Mouse (Mus musculus) A20 (cell line): ENCODE measurements at regions not wholly inside any gene's neighbourhood (a gene's known extent, or its start where the extent isn't known, plus 50 kb on each side); places are given as distances from the start of the nearest gene placed in this dataset.
"Not testable (repeated sequence)": the region's sequence is repeated elsewhere in the genome, so short reads cannot be mapped to it uniquely, and the experiment has no call there.

ENCODE experiments used
- DNase-seq: peaks from one replicate; pipeline ENCODE4 v3.0.0-alpha.2; 2011; ENCODE audit warnings: low read depth, low spot score

DNA sequence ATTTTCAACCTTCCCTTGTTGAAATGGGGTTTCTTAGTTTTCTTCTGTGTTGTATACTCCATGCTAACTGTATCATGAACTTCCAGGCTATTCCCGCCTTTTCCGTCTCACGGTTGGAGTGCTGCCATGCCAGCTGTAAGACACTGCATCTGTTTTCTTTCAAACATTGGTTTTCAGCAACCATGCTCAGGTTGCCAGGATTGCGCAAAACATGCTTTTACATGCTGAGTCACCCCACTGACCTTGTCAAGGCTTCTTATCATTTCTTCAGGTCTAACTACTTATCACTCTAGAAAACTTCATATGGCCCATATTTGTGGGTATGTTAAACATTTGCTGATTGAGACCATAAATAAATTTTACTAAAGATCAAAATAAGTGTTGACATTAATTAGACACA lies 551.2 kb downstream of the Tlr4 start:
- no peak for DNase-seq

DNA sequence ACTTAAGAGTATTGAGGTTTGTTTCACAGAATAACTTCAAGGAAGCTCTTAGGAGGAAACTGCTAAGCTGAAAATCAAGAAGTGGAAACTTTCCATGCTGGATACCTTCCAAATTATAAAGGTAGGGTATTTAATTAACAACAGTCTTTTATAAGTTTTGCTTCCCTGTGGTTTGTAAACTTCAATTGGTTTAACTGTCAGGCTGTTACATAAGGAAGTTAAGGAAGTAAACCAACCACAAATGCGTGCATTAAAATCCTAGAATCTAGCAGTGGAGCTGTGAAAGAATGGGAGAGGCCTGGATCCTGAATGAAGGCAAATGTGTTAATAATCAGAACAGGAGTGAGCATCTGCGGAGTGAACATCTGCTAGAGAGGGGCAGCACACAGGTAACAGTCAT lies 560.5 kb downstream of the Tlr4 start:
- DNase-seq = no peak

DNA sequence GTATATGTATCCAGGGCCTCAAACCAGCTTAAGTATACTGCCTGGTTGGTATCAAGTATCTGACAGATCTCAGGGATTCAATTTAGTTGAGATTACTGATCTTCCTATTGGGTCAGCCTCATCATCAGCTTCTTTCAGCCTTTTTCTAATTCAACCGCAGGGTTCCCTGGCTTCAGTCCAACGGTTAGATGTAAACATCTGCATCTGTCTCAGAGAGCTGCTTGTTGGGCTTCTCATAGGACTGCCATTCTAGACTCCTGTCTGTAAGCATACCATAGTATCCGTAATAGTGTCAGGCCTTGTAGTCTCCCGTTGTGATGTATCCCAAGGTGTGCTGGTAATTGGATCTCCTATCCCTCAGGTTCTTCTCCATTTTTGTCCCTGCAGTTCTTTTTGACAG lies 575.6 kb downstream of the Tlr4 start:
- DNase-seq = no peak

DNA sequence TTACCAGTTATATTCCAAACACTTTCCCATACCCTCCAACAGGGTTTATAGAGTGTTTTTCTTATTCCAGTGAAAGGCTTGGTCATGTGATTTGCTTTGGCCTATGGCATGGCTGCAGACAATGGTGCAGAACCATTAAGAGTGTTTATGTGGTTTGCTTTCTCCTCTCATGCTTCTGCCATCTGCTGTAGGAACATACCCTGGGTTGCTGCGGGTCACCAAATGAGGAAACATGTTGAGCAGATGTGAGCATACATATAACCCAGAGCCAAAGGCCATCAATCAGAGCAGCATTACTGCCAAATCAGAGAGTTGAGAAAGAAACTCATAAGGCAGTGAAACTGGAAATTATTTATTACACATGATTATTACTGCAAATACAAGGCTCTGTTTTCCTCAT lies 596.7 kb downstream of the Tlr4 start:
- DNase-seq = no peak

DNA sequence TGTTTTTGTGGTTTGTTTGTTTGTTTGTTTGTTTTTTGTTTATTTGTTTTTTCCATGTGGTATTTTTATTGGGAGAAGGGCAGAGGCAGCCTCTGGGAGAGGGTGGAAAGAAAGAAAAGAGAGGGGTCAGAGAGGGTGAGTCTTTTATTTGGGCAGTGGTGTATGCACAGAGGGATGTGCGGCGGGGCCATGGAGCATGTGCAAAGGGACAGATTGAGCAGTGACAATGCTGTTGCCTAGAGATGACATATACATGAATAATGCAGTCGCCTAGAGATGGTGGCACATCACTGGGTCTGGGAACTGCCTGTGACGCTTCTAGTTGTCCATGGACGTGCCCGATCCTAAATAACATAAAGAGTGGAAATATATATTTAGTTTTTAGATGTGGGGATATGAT lies 598.3 kb downstream of the Tlr4 start:
- no peak for DNase-seq

DNA sequence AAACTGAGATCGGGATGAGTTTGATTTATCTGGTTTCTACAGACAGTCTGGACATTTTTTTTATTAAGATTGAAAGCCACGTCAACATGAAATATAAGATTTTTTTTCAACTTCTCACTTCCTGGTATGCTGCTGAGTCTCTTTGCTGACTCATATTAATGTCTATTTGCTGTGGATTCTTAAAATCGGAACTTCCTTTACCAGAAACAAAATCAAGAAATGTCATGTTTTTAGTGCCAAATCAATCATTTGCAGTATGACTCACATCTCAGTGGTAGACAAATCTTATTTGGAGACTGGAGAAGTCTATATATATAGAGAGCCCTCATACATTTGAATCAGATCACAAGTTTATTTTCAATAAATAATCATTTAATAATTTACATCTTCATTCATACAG lies 620.5 kb downstream of the Tlr4 start:
- peak; percentile 9 for DNase-seq

DNA sequence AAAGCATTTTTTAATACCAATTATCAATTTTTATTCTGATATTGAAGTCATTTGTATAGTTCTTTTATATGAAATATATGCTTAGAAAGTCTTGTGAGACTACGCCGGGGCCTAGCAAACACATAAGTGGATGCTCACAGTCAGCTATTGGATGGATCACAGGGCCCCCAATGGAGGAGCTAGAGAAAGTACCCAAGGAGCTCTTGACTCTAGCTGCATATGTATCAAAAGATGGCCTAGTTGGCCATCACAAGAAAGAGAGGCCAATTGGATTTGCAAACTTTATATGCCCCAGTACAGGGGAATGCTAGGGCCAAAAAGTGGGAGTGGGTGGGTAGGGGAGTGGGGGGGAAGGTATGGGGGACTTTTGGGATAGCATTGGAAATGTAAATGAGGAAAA lies 632.5 kb downstream of the Tlr4 start:
- DNase-seq = not testable (repeated sequence)

DNA sequence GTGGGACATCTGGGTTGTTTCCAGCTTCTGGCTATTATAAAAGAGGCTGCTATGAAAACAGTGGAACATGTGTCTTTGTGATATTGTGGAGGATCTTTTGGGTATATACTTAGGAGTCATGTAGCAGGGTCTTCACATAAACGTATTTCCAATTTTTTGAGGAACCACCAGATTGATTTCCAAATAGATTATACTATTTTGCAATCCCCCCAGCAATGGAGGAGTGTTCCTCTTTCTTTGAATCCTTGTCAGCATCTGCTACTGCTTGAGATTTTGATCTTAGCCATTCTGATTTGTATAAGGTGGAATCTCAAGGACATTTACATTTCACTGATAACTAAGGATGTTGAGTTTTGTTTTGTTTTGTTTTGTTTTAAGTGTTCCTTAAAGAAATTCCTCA lies 645.6 kb downstream of the Tlr4 start:
- no peak for DNase-seq

DNA sequence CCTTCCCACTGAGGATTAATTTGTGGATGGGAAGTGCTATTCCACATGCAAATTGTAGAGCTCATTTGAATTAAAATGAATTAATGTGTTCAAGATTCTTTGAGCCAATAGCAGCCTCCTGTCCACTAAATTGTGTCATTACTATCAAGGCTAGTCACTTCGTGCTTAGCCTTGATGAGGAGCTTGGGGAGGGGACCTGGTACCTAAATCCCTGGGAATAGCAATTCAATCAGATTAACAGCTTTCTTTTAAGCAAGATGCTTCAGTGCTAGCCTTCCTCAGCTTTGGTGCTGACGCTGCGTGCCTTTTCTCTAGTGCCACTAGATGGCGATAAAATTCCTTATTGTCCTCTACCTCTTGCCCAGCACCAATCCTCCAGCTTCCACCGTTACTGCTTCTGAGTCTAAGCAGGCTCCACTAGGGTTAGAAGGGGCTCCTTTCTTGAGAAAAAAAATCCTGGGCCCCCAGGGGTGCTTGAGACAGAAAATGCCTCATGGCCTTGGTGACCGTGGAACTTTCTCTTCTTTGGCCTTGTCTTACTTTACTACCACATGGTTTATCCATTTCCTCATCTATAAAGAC lies 650.0 kb downstream of the Tlr4 start:
- DNase-seq = peak; percentile 48

DNA sequence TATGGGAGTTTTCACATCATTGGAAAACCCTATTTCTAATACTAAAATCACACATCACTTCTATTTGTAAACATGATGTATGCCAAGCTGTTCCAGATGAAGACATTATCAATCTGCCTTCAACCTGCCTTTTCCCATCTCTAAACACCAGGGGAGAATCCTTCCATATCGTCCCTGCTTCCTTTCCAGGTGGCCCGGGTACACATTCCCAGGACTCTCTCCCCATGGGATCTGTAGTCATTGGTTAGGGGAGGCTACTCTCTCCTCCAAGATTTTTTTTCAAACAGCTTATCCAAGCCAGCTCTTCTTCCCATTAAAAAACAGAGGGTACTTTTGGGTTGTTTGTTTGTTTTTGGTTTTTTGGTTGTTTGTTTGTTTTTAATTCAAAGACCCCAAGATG lies 650.7 kb downstream of the Tlr4 start:
- DNase-seq = no peak

DNA sequence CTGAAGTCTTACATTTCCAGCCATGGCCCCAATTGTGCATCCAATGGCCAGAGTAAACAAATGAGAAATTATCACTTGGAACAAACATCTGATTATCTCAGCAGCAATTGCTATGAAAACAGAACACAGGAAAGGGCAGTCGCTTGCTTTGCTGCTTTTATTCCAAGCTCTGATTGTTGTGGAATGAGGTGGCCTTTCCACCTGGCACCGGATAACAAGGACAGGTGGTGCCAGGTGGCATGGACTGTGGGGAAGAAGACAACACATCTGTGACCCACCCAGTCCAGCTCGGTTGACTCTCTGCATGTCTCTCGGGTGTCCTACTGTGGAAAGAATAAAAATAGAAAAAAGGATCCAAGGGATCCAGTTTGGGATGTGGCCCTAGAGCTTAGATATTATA lies 694.9 kb downstream of the Tlr4 start:
- no peak for DNase-seq

DNA sequence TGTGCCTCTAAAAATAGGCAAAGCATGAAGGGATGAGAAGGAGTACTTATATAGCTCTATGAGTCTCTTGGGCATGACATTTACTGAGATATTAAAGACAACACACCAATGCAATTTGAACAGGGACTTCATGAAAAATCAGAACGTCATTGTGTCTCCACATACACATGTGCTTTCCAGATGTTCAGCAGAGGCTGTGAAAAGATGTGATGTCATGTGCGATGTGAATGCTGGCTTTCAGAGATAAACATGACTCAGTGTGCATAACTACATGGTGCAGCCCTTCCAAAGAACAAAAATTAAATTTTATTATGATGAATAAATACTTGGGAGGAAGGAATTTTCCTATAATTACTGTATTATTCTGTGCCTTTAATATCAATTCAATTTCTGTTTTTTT lies 695.8 kb downstream of the Tlr4 start:
- DNase-seq = no peak

DNA sequence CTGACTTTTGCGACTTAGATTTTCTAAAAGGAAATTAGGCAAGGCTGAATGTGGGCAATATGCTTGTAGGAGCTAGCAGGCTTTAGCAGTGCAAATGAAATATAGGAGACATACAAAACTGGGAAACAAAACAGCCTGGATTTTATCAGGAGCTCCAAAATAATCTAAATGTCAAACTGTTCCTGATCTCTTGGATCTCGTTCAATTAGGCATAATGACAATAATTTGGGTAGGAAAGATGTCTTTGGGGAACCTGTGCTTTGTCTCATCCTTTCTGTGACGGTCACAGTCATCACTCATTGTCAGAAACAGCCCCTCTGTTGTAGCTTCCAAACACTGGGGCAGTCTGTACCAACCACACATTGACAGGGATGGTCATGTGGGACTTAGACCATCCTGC lies 702.2 kb downstream of the Tlr4 start:
- no peak for DNase-seq

DNA sequence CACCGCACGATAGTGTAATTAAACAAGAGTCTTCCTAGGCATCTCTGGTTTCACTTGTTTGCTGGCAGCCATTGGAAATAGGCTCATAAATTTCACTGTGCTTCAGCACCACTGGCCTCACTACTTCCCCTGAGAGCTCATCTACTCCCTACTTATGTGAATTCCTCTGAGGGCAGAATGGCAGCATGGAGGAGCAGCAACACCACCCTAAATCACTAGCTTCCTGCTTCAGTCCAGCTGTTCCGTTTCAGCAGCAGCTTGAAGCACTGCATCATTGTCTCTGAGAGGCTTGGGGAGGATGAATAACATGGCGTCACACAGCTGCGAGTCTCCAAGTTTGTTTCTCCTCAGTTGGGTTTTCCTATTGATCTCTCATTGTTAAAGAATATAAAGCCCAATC lies 712.1 kb downstream of the Tlr4 start:
- no peak for DNase-seq

DNA sequence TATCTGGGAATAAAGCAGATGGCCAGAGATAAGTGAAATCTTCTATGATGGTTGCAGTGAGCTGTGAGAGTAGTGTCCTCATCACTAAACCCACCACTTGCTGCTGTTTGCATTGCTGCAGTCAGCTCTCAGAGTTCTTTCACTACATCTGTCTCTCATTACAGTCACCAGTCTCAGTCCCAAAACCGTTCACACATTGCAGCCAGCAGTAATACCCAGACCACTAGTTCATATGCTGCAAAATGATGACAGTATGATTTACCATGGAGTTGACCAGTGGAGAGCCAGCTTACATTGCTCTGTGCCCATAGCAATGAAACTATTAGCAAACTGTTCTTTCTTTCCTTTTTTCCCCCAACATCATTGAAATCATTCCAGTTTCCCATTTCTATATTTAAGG lies 718.6 kb downstream of the Tlr4 start:
- no peak for DNase-seq

DNA sequence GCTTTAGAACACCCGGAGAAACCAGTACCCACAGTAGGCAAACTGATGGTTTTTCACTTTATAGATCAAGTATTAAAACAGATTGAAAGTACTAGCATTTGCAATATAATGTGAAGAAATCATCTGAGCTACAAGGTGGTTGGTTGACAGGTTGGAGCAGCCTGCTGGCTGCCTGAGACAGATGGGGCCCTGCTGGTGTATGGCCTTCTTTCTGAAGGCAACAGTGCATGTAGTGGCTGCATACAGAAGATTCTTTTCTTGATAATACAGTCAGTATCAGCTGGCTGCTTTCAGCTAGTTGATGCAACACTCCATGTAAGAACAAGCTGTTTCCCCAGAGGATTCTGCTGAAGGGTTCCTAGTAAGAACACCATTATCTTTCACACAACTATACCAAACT lies 720.6 kb downstream of the Tlr4 start:
- no peak for DNase-seq

DNA sequence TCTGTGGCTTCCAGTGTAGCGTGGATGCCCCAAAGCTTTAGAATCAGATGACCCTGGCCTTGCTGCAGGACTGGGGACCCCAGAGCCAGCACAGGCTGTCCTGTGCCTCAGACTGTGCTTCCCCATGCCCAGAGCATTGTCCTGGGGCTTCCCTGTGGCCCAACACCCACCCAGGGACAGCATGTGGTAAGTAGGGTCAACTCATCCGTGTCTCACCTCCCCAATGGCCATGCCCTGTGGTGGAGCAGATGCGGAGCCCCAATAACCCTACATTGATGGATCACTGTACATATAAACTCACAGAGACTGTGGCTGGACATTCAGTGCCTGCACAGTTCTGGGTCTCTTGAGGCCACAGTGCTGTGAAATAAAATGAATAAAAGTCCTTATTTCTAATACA lies 726.1 kb downstream of the Tlr4 start:
- no peak for DNase-seq

DNA sequence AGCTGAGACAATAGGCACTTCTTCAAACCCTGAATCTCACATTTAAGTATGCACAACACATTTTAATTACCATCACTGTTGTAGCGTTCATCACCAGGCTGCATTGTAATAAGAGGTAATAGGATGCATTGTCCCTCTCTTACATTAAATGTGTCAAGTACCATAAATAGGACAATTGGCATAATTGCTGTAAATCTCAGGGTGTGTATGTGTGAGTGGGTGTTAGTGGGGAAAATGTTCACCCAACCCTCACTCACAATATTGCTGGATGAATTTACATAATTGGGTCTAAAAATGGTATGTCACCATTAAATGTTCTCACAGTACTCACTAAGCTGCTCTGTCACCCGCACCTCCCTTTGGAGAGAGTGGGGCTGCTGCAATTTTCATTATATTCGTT lies 747.4 kb downstream of the Tlr4 start:
- DNase-seq = no peak

DNA sequence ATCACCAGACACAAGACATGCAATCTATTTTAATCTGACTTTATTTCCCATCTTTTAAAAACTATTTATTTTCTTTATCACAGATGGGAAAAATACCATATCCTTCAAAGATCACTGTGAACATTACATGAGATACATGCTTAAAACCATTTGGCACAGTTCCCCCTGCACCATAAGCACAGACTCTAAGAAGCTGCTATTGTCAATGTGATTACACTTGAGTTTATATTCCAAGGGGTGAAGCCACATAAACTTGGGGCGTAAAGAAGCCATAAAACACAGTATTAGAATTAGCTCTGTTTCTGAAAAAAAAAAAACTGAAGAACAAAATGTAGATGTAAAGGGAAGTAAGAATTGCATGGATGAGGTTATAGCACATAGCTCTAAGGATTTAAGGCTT lies 762.1 kb downstream of the Tlr4 start:
- DNase-seq = no peak

DNA sequence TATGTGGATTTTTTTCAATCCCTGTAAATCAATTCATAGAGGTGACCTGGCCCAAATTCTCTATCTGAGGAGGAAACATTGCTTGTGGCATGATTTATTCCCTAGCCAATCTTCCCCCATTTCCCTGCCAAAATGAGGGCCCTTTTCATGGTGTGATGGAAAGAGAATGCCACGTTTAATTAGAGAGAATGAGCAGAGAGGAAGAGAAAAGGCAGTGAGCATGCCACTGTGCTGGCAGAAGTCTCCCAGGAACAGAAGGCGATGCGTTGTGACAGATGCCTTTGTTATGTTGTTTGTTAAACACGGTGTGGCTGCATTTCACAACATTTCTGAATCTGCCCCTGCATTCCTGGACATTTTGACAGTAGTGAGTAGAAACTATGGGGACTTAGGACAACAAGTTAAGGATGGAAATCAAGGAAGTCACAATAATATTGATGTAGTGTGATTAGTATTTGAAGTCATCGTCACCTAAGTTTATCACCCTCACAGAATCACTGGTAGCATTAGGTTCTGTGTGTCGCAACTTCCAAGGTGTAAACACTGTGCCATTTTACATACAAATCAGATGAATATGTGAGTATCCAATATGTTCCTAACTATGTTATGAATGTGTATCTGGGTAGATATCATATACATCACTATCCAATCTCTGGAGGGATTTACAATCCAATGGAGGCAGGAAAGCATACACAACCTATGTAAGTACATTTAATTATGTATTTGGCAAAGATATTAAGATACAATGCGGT lies 762.8 kb downstream of the Tlr4 start:
- DNase-seq = no peak

DNA sequence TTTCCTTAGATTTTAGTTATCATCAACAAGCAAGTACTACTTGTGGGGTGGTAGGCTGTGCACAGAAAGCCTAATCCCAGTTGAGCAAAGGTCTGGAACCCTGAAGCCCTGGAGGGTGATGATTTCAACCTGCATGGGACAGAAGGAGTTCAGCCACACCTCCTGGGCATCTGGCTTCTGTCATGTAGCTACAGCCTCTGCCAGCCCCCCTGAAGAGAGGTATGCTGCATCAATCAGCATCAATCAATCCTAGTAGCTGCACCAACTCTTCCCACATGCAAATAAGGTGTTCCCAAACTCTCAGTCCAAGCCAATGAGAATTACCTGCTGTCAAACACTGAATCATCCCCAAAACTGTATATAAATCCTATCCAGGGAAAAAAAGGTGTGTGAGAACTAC lies 779.8 kb downstream of the Tlr4 start:
- DNase-seq = no peak

DNA sequence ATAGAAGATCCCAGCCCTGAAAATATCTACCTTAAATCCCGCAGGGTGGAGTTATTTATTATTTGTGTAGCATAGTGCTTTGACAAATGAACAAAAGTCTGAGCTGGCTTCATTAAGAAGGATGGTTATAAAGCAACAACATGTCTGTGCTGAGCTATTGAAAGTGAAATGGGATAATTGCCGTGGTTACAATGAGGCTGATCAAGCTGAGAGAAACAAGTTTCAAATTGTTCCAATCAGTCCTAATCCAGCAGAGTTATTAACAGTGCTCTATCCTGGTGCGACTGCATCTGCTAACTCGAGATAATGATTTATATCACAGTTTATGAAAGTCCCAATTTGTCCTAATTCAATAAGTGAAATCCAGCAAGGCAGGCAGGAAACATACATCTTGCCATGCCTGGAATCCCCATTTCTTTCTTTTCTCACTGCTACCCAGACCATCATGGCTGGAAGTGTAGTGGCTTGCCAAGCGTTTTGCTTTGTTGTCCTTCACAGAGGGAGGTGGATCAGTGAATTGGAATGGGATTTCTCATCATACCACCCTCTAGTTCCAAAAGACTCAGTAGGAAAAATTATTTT lies 787.2 kb downstream of the Tlr4 start:
- DNase-seq = no peak

DNA sequence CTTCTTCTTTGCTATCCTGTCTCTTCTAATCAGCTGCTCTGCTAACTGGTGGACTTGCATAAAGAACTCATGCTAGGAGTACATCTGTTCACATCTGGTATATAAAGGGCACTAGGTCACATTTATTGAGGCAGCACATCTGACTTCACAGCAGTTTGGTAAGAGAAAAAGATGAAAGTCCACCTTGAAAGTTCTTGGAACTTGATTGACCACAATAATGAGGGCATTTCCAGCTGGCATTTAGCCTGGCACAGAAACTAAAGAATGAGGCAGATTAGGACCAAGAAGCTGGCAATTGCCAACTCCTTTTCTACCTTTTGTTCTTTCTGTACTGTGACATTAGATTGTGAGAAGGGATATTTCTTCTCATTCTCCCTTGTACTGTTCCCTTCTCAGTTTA lies 799.3 kb downstream of the Tlr4 start:
- DNase-seq = no peak

DNA sequence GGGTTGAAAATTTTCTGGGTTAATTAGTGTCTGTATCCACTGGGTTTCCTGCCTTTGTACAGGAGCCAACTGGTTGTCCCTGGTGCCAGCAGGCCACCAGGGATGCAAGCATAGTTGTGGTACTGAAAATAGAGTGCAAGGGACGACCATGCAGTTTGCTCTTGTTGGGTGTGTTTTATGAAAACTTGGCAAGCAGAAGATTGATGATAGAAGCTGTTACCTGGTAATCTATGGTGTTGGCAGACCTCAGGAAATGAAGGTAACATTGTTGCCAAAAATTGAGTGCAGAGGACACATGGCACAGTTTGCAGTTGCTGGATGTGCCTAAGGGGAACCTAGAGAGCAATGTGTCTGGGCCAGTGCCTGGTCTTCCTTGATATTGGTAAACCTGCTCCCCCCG lies 818.7 kb downstream of the Tlr4 start:
- no peak for DNase-seq
